Mouse (Mus musculus): ENCODE measurements at regions not wholly inside any gene's neighbourhood (a gene's known extent, or its start where the extent isn't known, plus 50 kb on each side); places are given as distances from the start of the nearest gene placed in this dataset.

DNA sequence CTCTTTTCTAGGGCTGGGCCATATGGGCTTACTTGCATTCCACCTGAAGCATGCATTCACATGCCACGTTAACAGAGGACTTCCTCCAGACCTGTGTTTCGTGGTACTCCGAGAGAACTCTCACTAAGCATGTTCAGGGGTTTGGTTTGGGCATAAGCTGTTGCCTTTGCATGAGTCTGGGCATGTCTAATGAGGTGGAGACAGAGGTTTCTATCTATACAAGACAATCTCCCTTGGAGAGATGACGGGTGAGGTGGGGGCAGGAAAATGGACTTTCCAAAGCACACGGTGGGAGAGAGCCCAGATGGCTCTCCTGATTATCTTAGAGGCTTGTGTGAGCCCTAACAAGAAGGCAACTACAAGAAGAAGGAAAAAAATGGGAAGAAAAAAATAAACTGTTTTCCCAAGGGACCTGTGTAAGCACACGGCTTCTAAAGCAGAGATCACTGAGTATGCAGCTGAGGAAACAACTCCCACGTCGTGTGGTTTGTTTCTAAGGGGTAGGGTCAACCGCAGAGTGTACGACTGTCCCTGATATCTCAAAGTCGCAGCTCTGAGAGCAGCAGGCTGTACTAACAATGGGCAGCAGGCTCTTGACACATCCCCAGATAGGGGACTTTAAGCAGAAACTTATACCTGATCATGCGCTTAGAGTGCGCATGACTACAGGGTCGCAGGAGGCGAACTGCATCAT, 50.7 kb upstream of the Intu start:
- ChIA-PET POLR2A (interaction anchor here (0.5 kb wide), 1 partner anchor 28 kb away, joined by 4 read pairs; no protein-coding TSS in a partner anchor), CTCF (no interaction called here)
- ATAC-seq = no peak
- no peak for TF ChIP-seq CTCF (IDR thresholded peaks at IDR 0.05)
- H3K27me3 ChIP-seq = no peaks in the 10 kb centered on the region
- in situ Hi-C loops (cut with MboI; ENCODE audit: low pct_unique_long_range_greater_than_20kb) = no loop called here
- DNase-seq (ENCODE audit: low read depth, low spot score) = no peak

All from Patski (cell line).